Mouse (Mus musculus) forebrain, postnatal 0 days (tissue): Measurements from ENCODE around the gene Ano6. TPM values are rescaled to one million over a fixed set of nuclear protein-coding genes. Genes with fewer than 3 reads are reported as not detected.

Source experiments
- ATAC-seq: fragments of 200-750 bp; cut with Nextera tagmentation; 2 replicates; pipeline ENCODE4 v1.8.0; 2017; ENCODE audit warnings: mild to moderate bottlenecking, moderate library complexity
- DNase-seq: peaks from one replicate; pipeline ENCODE4 v3.0.0-alpha.2; 2015
- H3K27ac ChIP-seq: fragments of 300-500 bp; sonication (generic); 2 replicates; pipeline ENCODE4 v1.5.1; 2014; ENCODE audit warnings: low read depth, mild to moderate bottlenecking, antibody characterized with exemption, low read length, moderate library complexity, mixed read lengths
- H3K27me3 ChIP-seq: fragments of 300-500 bp; sonication (generic); 2 replicates; pipeline ENCODE4 v1.6.1; 2014; ENCODE audit warnings: mild to moderate bottlenecking, low read length, mixed read lengths; ENCODE audit not compliant: insufficient read depth
- H3K36me3 ChIP-seq: fragments of 300-500 bp; sonication (generic); 2 replicates; pipeline ENCODE4 v1.6.1; 2014; ENCODE audit warnings: mild to moderate bottlenecking, moderate library complexity; ENCODE audit not compliant: insufficient read depth
- H3K4me1 ChIP-seq: fragments of 300-500 bp; sonication (generic); 2 replicates; pipeline ENCODE4 v1.6.1; 2014; ENCODE audit warnings: antibody characterized with exemption; ENCODE audit not compliant: insufficient read depth
- H3K4me2 ChIP-seq: fragments of 300-500 bp; sonication (generic); 2 replicates; pipeline ENCODE4 v1.6.1; 2014; ENCODE audit warnings: low read depth, mild to moderate bottlenecking, moderate library complexity
- H3K4me3 ChIP-seq: fragments of 300-500 bp; sonication (generic); 2 replicates; pipeline ENCODE4 v1.5.1; 2014; ENCODE audit warnings: low read depth, low read length, mixed read lengths
- H3K9ac ChIP-seq: fragments of 300-500 bp; sonication (generic); 2 replicates; pipeline ENCODE4 v1.6.1; 2014; ENCODE audit warnings: mild to moderate bottlenecking
- H3K9me3 ChIP-seq: fragments of 300-500 bp; sonication (generic); 2 replicates; pipeline ENCODE4 v1.6.1; 2016; ENCODE audit warnings: low read length
- CTCF ChIP-seq: sonication (generic); IDR thresholded peaks from 2 replicates; pipeline ENCODE4 v1.5.1; 2016; ENCODE audit warnings: antibody characterized with exemption, control low read depth, low read depth
- WGBS: fragments of 180-500 bp; shearing (Covaris S2); extraction: QIAGEN DNeasy Blood & Tissue Kit; methylation state at CpG from one replicate; pipeline ENCODE4 v1.1.7; 2014; 5-methylcytosine and 5-hydroxymethylcytosine counted together
- polyA plus RNA-seq: library from polyadenylated mRNA; unstranded; fragments of >200 nt; fragmentation: Nextera tagmentation; extraction: Ambion mirVana; gene quantifications from 2 replicates; pipeline ENCODE4 v1.2.1, GENCODE M21; 2015
- total RNA-seq: library from RNA; depleted of rRNA; stranded (reverse); fragments of >200 nt; gene quantifications from 2 replicates; pipeline ENCODE4 v1.2.3, GENCODE M21; 2014

Ano6 gene
- total and polyA plus RNA-seq, 2 experiments from 2014 or later: 17.2 to 32.6 TPM

DNA sequence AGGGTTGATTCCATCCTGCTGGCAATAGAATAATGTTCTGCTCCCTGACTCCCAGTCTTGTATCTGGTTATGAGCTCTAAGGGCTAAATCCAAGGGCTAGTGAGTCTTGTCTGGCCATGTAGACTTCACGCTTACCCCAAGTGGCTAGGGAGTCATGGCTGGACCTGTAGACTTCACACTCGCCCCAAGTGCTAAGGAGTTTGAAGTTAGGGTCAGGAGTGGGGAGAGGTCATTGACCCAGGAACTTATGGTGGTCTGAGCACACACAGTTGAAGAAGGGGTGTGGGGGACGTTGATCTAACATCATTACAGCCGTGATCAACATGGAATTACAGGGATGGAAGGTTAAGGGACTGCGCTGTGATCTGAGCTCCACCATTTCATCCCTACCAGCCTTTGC lies 79.0 kb downstream of the Ano6 start:
- H3K27me3 ChIP-seq: no peaks in the 10 kb centered on the region
- no peak overlapping the region for H3K4me3 ChIP-seq
- no peak overlapping the region for H3K27ac ChIP-seq
- H3K36me3 ChIP-seq: no peaks in the 10 kb centered on the region
- DNase-seq (no peak), ATAC-seq (no peak)
- no peak for TF ChIP-seq CTCF
- 96% methylated on average over 5 of the region's 5 CpGs for WGBS
- no peaks in the 10 kb centered on the region for H3K4me1 ChIP-seq
- H3K9me3 ChIP-seq: no peaks in the 10 kb centered on the region
- no peak overlapping the region for H3K9ac ChIP-seq
- H3K4me2 ChIP-seq: no peak overlapping the region

DNA sequence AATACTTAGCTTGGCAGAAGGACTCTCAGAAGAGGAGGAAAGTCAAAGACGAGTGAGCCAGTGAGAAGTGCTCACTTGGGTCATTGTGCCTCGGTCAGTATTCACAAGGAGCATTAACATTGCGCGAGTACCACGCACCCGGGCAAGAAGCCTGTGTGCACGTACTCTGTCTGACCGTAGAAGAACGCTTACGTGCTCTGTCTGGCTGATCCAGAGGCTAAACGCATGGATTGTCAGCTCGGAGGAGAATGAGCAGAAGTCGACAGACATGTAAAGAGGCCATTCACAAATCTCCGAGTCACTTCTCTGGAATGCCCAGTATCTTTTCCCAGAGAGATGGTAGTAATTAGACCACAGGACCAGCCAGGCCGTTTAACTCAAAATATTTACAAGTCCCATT lies 81.0 kb downstream of the Ano6 start:
- H3K27ac ChIP-seq: no peak overlapping the region
- TF ChIP-seq CTCF: no peak
- DNase-seq (no peak), ATAC-seq (no peak)
- H3K36me3 ChIP-seq: no peaks in the 10 kb centered on the region
- no peaks in the 10 kb centered on the region for H3K9me3 ChIP-seq
- H3K9ac ChIP-seq: no peak overlapping the region
- H3K4me1 ChIP-seq: no peaks in the 10 kb centered on the region
- no peak overlapping the region for H3K4me3 ChIP-seq
- H3K27me3 ChIP-seq: no peaks in the 10 kb centered on the region
- no peak overlapping the region for H3K4me2 ChIP-seq
- 80% methylated on average over 15 of the region's 15 CpGs for WGBS

DNA sequence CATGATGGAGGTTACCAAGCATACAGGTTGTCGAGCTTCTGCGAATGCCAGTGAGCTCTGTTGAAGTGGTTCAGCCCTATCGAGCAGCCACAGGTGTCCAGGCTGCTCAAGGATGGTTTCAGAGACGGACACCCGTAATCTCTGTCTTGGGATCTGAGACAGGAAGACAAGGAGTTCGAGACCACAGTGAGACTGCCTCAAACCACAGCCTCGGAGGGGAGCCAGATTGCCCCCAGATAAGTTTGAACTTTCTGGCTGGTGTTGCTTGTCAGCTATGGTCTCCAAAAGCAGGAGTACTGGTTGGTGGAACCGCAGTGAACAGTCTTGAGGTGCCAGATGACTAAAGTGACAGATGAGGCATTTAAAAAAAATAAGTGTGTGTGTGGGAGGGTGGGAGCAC lies 81.8 kb downstream of the Ano6 start:
- H3K27ac ChIP-seq: no peak overlapping the region
- H3K36me3 ChIP-seq: no peaks in the 10 kb centered on the region
- no peak overlapping the region for H3K4me3 ChIP-seq
- ATAC-seq (no peak), DNase-seq (no peak)
- 94% methylated on average over 8 of the region's 8 CpGs for WGBS
- H3K9me3 ChIP-seq: no peaks in the 10 kb centered on the region
- no peaks in the 10 kb centered on the region for H3K4me1 ChIP-seq
- H3K27me3 ChIP-seq: no peaks in the 10 kb centered on the region
- no peak for TF ChIP-seq CTCF
- H3K9ac ChIP-seq: no peak overlapping the region
- H3K4me2 ChIP-seq: no peak overlapping the region

DNA sequence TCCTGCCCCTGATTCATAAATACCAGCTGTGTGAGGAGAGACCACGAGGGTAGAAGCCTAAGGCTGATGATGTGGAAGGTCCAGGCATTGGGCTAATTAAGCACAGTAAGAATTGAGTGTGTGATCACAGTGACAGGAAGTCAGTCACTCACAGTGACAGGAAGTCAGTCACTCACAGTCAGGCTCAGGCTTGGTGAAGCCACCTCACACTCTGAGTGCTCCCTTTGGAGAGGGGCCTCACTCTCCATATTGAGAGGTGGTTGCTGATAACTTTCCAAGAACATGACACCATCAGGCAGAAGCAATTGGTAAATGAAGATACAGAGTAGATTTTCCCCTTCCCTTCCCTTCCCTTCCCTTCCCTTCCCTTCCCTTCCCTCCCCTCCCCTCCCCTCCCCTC lies 82.6 kb downstream of the Ano6 start:
- H3K4me2 ChIP-seq: no peak overlapping the region
- WGBS: 48% methylated on average over 1 of the region's 1 CpGs

DNA sequence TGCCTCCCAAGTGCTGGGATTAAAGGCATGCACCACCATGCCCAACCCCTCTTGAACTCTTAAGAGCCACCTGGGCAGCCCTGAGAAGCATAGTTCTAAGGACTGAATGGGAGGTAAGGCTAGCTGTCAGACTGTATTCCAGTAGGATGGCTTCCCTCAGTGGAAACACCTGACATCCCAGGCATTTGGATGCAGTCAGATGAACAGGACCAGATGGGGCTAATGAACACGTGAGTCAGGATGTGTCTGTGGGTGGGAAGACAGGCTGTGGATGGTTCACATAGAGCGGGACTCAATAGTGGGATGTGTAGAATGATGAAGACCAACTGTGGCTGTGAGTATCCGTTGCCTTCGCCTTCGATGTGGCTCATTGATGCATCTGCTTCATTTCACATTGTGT lies 83.6 kb downstream of the Ano6 start:
- Histone ChIP-seq H3K4me2 (no peak overlapping the region), H3K9me3 (no peaks in the 10 kb centered on the region), H3K9ac (no peak overlapping the region), H3K27me3 (no peaks in the 10 kb centered on the region), H3K36me3 (no peaks in the 10 kb centered on the region), H3K4me1 (no peaks in the 10 kb centered on the region), H3K4me3 (no peak overlapping the region), H3K27ac (no peak overlapping the region)
- no peak for ATAC-seq
- no peak for TF ChIP-seq CTCF
- DNase-seq: no peak
- WGBS: 93% methylated on average over 5 of the region's 5 CpGs

More for the DNA sequence above, 82.6 kb downstream of the Ano6 start:
- no peaks in the 10 kb centered on the region for H3K4me1 ChIP-seq
- H3K27ac ChIP-seq: no peak overlapping the region
- no peak for ATAC-seq
- no peak overlapping the region for H3K9ac ChIP-seq
- no peaks in the 10 kb centered on the region for H3K27me3 ChIP-seq
- H3K9me3 ChIP-seq: no peaks in the 10 kb centered on the region
- H3K4me3 ChIP-seq: no peak overlapping the region
- no peaks in the 10 kb centered on the region for H3K36me3 ChIP-seq
- no peak for TF ChIP-seq CTCF
- no peak for DNase-seq

- no peaks in the 10 kb centered on the region for H3K27me3 ChIP-seq
- 84% methylated on average over 8 of the region's 8 CpGs for WGBS
- TF ChIP-seq CTCF: no peak
Observed at GRCm38 (mm10) chr15:95874726-95875125, 84.1 kb downstream of the Ano6 start.

DNA sequence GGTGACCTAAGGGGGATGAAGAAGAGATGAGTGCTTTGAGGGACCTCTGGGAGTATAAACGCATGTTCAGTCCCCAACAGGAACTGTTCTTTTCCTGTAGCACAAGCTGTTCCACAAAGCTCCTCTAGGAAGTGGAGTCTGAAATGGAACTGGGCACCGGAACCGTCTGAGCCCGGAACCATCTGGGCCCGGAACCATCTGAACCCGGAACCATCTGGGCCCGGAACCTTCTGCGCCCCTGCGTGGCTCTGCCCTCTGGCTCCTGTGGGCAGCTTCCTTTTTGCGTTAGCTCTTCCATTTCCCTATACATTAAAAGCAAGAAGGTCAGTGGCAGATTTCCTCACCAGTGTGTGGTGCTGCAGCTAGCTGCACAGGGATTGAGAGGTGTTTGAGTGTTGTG lies 85.3 kb downstream of the Ano6 start:
- no peaks in the 10 kb centered on the region for H3K36me3 ChIP-seq
- H3K4me1 ChIP-seq: no peaks in the 10 kb centered on the region
- H3K9ac ChIP-seq: no peak overlapping the region
- TF ChIP-seq CTCF: no peak
- ATAC-seq (no peak), DNase-seq (no peak)
- no peaks in the 10 kb centered on the region for H3K9me3 ChIP-seq
- WGBS: 91% methylated on average over 10 of the region's 10 CpGs
- H3K27ac ChIP-seq: no peak overlapping the region
- H3K4me3 ChIP-seq: no peak overlapping the region
- H3K4me2 ChIP-seq: no peak overlapping the region
- H3K27me3 ChIP-seq: no peaks in the 10 kb centered on the region

More at GRCm38 (mm10) chr15:95874726-95875125, 84.1 kb downstream of the Ano6 start:
- no peaks in the 10 kb centered on the region for H3K4me1 ChIP-seq
- DNase-seq (no peak), ATAC-seq (no peak)
- no peak overlapping the region for H3K9ac ChIP-seq
- no peak overlapping the region for H3K27ac ChIP-seq
- H3K4me3 ChIP-seq: no peak overlapping the region
- H3K36me3 ChIP-seq: no peaks in the 10 kb centered on the region
- no peaks in the 10 kb centered on the region for H3K9me3 ChIP-seq
- H3K4me2 ChIP-seq: no peak overlapping the region
